Mouse (Mus musculus): Measurements from ENCODE around the gene Plbd2. TPM values are rescaled to one million over a fixed set of nuclear protein-coding genes. Genes with fewer than 3 reads are reported as not detected.

Gene Plbd2
- polyA plus RNA-seq, 2 experiments: 33.9 to 51.6 TPM

- H3K9me3 ChIP-seq (ENCODE audit: control insufficient read depth, low read length): 0 out of 2 replicates have a peak, but pooled peaks cover 5% of the 10 kb centered on the region
- no peak for TF ChIP-seq POLR2A (IDR thresholded peaks at IDR 0.05; ENCODE audit: borderline replicate concordance, extremely low read depth, insufficient read depth, insufficient read length)
- H3K4me1 ChIP-seq (ENCODE audit: control insufficient read depth, insufficient read depth, low read length): no peaks in the 10 kb centered on the region
- H3K9ac ChIP-seq (ENCODE audit: low read depth, low read length, severe bottlenecking): no peak overlapping the region
- H3K27me3 ChIP-seq (ENCODE audit: control insufficient read depth, insufficient read depth, low read length): 0 out of 2 replicates have a peak, but pooled peaks cover 3% of the 10 kb centered on the region
- H3K4me3 ChIP-seq (replicated peaks; ENCODE audit: low read length): no peak overlapping the region
- no peak overlapping the region for H3K27ac ChIP-seq (replicated peaks; ENCODE audit: low read depth, low read length)
- no peaks in the 10 kb centered on the region for H3K36me3 ChIP-seq (ENCODE audit: control insufficient read depth, insufficient read depth, low read length)
- H3K4me2 ChIP-seq (replicated peaks; ENCODE audit: low read depth, low read length, severe bottlenecking): no peak overlapping the region
- WGBS: 69% methylated on average over 5 of the region's 5 CpGs
- ATAC-seq (ENCODE audit: low FRiP score, low read depth): no peak
- DNase-seq (ENCODE audit: low spot score): no peak
Observed at GRCm38 (mm10) chr5:120468336-120468735, 35.1 kb downstream of the Plbd2 start.

DNA sequence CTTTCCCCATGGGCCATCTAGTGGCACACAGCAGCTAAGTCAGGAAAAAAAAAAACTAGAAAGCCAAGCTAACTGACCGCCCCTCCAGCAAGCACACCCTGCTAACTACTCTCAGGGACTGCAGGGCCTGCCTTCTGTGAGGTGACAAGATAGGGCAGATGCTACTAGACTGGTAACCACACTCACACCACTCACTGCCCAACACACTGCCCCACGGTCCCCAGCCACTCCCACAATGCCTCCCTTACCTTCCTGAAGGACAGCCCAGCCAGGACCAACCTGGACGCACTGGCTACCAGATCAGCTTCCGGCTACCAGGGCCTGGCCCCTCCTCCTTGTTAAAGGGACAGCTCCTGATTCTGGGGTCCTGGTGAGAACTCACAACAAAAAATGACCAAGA lies 36.4 kb downstream of the Plbd2 start:
- Histone ChIP-seq H3K27me3 (ENCODE audit: control insufficient read depth, insufficient read depth, low read length) (0 out of 2 replicates have a peak, but pooled peaks cover 3% of the 10 kb centered on the region), H3K36me3 (ENCODE audit: control insufficient read depth, insufficient read depth, low read length) (no peaks in the 10 kb centered on the region), H3K27ac (replicated peaks; ENCODE audit: low read depth, low read length) (no peak overlapping the region), H3K4me2 (replicated peaks; ENCODE audit: low read depth, low read length, severe bottlenecking) (no peak overlapping the region), H3K9me3 (ENCODE audit: control insufficient read depth, low read length) (0 out of 2 replicates have a peak, but pooled peaks cover 5% of the 10 kb centered on the region), H3K9ac (ENCODE audit: low read depth, low read length, severe bottlenecking) (no peak overlapping the region), H3K4me1 (ENCODE audit: control insufficient read depth, insufficient read depth, low read length) (no peaks in the 10 kb centered on the region), H3K4me3 (replicated peaks; ENCODE audit: low read length) (no peak overlapping the region)
- TF ChIP-seq POLR2A (IDR thresholded peaks at IDR 0.05; ENCODE audit: borderline replicate concordance, extremely low read depth, insufficient read depth, insufficient read length): no peak
- 2% methylated on average over 4 of the region's 4 CpGs for WGBS
- DNase-seq (ENCODE audit: low spot score) (no peak), ATAC-seq (ENCODE audit: low FRiP score, low read depth) (no peak)

DNA sequence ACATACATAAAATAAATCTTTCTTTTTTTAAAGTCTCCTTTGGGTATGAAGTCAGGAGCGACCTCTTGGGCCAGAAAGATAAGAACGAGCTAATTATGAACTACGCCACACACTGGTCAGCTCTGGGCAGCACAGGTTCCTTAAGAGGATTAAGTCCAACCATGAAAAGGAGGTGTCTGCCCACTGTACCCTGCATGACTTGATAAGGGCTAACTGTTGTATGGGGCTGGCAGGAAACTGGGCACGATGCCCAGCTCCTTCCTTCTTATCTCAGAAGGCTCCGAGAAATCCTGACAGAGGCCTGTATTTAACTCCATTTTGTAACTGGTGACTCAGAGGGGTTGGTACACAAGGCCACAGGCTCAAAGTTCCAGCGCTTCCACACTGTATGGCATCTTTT lies 37.6 kb downstream of the Plbd2 start:
- Histone ChIP-seq H3K27me3 (ENCODE audit: control insufficient read depth, insufficient read depth, low read length) (0 out of 2 replicates have a peak, but pooled peaks cover 3% of the 10 kb centered on the region), H3K27ac (replicated peaks; ENCODE audit: low read depth, low read length) (no peak overlapping the region), H3K4me1 (ENCODE audit: control insufficient read depth, insufficient read depth, low read length) (no peaks in the 10 kb centered on the region), H3K36me3 (ENCODE audit: control insufficient read depth, insufficient read depth, low read length) (no peaks in the 10 kb centered on the region), H3K9me3 (ENCODE audit: control insufficient read depth, low read length) (0 out of 2 replicates have a peak, but pooled peaks cover 5% of the 10 kb centered on the region), H3K4me3 (replicated peaks; ENCODE audit: low read length) (no peak overlapping the region), H3K4me2 (replicated peaks; ENCODE audit: low read depth, low read length, severe bottlenecking) (no peak overlapping the region), H3K9ac (ENCODE audit: low read depth, low read length, severe bottlenecking) (no peak overlapping the region)
- WGBS: 89% methylated on average over 6 of the region's 6 CpGs
- no peak for TF ChIP-seq POLR2A (IDR thresholded peaks at IDR 0.05; ENCODE audit: borderline replicate concordance, extremely low read depth, insufficient read depth, insufficient read length)
- no peak for DNase-seq (ENCODE audit: low spot score)
- ATAC-seq (ENCODE audit: low FRiP score, low read depth): no peak

DNA sequence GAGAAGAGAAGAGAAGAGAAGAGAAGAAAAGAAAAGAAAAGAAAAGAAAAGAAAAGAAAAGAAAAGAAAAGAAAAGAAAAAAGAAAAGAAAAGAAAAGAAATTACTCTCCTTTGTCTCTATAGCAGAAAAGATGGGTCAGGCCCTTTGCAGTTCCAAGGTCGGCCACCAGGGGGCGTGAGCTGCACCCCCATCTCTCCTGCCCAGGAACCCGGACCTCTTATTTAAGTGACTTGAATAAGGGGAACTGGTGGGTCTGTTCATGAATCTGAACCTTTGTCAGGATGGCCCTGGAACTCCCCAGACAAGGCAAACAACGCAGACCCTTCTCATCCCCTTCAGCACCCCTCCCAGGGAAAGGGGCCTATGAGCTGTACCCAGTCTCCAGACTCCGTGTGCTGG lies 38.4 kb downstream of the Plbd2 start:
- Histone ChIP-seq H3K4me1 (ENCODE audit: control insufficient read depth, insufficient read depth, low read length) (no peaks in the 10 kb centered on the region), H3K9me3 (ENCODE audit: control insufficient read depth, low read length) (0 out of 2 replicates have a peak, but pooled peaks cover 5% of the 10 kb centered on the region), H3K4me3 (replicated peaks; ENCODE audit: low read length) (no peak overlapping the region), H3K27me3 (ENCODE audit: control insufficient read depth, insufficient read depth, low read length) (0 out of 2 replicates have a peak, but pooled peaks cover 3% of the 10 kb centered on the region), H3K9ac (ENCODE audit: low read depth, low read length, severe bottlenecking) (no peak overlapping the region), H3K27ac (replicated peaks; ENCODE audit: low read depth, low read length) (no peak overlapping the region), H3K36me3 (ENCODE audit: control insufficient read depth, insufficient read depth, low read length) (no peaks in the 10 kb centered on the region), H3K4me2 (replicated peaks; ENCODE audit: low read depth, low read length, severe bottlenecking) (no peak overlapping the region)
- WGBS: 35% methylated on average over 5 of the region's 5 CpGs
- no peak for TF ChIP-seq POLR2A (IDR thresholded peaks at IDR 0.05; ENCODE audit: borderline replicate concordance, extremely low read depth, insufficient read depth, insufficient read length)
- no peak for DNase-seq (ENCODE audit: low spot score)
- ATAC-seq (ENCODE audit: low FRiP score, low read depth): no peak

DNA sequence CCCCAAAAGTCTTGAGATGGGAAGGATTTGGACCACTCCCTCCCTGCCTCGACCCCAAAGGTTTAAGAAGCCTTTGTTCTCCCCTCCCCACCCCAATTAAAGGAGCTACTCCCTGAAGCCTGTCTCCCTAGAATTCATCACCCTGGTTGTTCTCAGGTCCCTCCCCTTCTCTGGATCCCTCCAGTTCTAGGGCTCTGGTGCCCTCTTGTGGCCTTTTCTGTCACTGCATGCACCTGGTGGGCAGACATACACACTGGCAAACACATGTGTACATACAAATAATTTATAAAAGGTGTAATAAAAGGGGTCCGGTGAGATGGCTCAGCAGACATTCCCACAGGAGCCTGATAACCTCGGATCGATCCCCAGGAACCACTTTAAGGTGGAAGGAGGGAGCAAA lies 39.1 kb downstream of the Plbd2 start:
- 82% methylated on average over 4 of the region's 4 CpGs for WGBS
- Histone ChIP-seq H3K9ac (ENCODE audit: low read depth, low read length, severe bottlenecking) (no peak overlapping the region), H3K27me3 (ENCODE audit: control insufficient read depth, insufficient read depth, low read length) (0 out of 2 replicates have a peak, but pooled peaks cover 3% of the 10 kb centered on the region), H3K9me3 (ENCODE audit: control insufficient read depth, low read length) (0 out of 2 replicates have a peak, but pooled peaks cover 5% of the 10 kb centered on the region), H3K4me1 (ENCODE audit: control insufficient read depth, insufficient read depth, low read length) (no peaks in the 10 kb centered on the region), H3K27ac (replicated peaks; ENCODE audit: low read depth, low read length) (no peak overlapping the region), H3K36me3 (ENCODE audit: control insufficient read depth, insufficient read depth, low read length) (no peaks in the 10 kb centered on the region), H3K4me2 (replicated peaks; ENCODE audit: low read depth, low read length, severe bottlenecking) (no peak overlapping the region), H3K4me3 (replicated peaks; ENCODE audit: low read length) (no peak overlapping the region)
- DNase-seq (ENCODE audit: low spot score): no peak
- TF ChIP-seq POLR2A (IDR thresholded peaks at IDR 0.05; ENCODE audit: borderline replicate concordance, extremely low read depth, insufficient read depth, insufficient read length): no peak
- no peak for ATAC-seq (ENCODE audit: low FRiP score, low read depth)
